Mouse (Mus musculus): ENCODE measurements around the gene Ednra. TPM values are rescaled to one million over a fixed set of nuclear protein-coding genes. Genes with fewer than 3 reads are reported as not detected.
A peak's percentile ranks its signal among the peaks of the same experiment; 100 is the strongest.

Gene Ednra
- total RNA-seq, 2 experiments from 2014 or later = 1.7 to 1.9 TPM

GRCm38 (mm10) chr8:77659534-77660080 is 64.7 kb downstream of the Ednra start:
- DNase-seq = no peak
- intact Hi-C loops (cut with DNase I) = no loop called here

- intact Hi-C loops (cut with DNase I) = no loop called here
- no peak for DNase-seq
Observed at GRCm38 (mm10) chr8:77658356-77658755, 65.9 kb downstream of the Ednra start.

- intact Hi-C loops (cut with DNase I) = no loop called here
- DNase-seq = no peak
Observed at GRCm38 (mm10) chr8:77650646-77651190, 73.5 kb downstream of the Ednra start.

DNA sequence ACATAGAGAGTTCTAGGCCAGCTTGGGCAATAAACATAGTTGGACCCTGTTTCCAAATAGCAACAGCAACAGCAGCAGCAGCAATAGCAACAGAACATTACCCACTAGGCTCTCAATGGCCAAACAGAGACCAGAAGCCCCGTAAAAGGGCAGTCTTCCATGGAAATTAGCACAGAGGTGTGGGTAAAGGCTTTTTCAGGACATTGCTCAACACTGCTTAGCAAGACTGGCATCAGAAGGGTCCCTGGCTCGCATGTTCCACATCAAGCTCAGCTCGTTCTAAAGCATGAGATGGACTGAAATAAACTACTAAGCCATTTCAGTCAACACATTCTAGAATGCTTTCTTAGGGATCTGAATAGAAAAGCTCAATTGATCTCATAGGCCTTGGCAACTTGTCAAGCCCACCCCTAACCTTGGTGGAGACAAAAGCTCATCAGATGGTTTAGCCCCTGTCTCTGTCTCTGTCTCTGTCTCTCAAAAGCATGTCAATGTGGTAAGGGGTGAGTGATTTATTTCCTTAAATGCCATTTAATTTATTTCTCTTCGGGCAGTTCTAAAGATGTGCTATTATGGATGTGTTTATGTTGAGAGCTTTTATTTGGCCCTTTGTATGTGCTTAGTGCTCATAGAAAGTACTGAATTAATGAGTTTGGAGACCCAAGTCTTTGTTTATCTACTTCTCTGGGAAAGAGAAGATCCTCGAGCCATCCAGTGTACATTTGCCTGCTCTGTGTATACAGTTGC is 84.0 kb downstream of the Ednra start:
- intact Hi-C loops (cut with DNase I) = no loop called here
- DNase-seq = no peak

DNA sequence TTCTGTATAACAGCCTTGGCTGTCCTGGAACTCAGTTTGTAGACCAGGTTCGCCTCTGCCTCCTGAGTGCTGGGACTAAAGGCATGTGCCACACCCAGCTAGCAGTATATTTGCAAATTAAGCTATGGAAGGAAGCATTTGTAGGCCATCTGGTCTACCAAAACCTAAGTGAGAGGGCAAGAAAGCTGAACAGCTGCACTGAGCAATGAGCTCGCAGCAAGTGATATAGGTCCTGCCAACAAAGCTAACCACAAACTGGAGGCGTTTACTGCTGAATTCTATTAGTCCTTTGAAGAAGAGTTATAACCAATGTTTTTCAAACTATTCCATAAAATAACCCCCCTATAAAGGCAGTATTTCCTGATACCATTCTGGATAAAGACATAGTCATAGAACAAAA is 86.7 kb downstream of the Ednra start:
- no peak for DNase-seq
- intact Hi-C loops (cut with DNase I) = no loop called here

DNA sequence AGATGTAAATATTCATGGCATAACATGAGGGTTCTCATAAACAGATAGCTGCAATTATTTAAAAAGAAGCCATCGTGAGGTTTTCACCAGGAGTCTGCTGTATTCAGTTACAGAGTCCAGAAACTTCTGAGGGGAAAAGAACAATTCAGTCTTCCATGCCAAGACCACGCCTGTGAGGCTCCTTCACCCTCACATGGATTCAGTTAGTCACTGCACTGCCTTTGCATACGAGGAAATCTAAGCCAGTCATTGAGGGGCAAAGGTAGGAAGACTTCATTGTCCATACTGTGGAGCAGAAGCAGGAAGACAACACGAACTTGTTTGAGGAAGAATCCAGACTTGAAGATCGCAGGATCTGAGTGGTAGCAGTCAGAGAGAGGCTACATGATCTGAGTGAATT is 90.2 kb downstream of the Ednra start:
- intact Hi-C loops (cut with DNase I) = no loop called here
- DNase-seq = no peak

- DNase-seq = no peak
- intact Hi-C loops (cut with DNase I) = no loop called here
Observed at GRCm38 (mm10) chr8:77633211-77633610, 91.1 kb downstream of the Ednra start.

- intact Hi-C loops (cut with DNase I) = loop anchor here (1.0 kb wide), 1 partner anchor 374 kb away; no protein-coding TSS in a partner anchor
- DNase-seq = no peak
Observed at GRCm38 (mm10) chr8:77630691-77631090, 93.6 kb downstream of the Ednra start.

GRCm38 (mm10) chr8:77629858-77630537 is 94.3 kb downstream of the Ednra start:
- DNase-seq = peak; percentile 62 to 63
- intact Hi-C loops (cut with DNase I) = loop anchor here (1.0 kb wide), 1 partner anchor 374 kb away; no protein-coding TSS in a partner anchor

DNA sequence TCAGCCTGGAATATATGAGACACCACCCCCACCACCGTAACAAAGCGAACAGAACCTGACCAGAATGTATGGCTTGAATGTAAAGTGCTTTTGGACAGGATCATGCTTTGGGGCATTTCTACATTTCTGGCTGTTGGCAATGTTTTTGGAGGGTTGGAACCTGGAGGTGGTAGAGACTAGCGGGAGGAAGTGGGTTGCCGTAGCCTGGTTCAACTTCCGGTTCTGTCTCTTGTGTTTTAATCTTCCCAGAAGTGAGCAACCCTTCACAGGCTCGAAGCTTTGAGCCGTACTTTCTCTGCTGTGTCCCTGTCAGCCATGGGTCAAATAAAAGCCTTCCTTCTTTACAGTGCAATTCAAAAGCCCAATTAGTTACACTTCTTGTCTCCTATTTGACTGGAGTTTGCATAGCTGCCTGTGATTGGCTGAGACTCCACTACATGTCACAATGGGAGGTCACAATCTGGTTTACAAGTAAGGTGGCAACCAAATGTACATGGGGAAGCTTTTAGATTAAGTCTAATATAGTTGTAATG is 100.5 kb downstream of the Ednra start:
- intact Hi-C loops (cut with DNase I) = no loop called here
- no peak for DNase-seq

DNA sequence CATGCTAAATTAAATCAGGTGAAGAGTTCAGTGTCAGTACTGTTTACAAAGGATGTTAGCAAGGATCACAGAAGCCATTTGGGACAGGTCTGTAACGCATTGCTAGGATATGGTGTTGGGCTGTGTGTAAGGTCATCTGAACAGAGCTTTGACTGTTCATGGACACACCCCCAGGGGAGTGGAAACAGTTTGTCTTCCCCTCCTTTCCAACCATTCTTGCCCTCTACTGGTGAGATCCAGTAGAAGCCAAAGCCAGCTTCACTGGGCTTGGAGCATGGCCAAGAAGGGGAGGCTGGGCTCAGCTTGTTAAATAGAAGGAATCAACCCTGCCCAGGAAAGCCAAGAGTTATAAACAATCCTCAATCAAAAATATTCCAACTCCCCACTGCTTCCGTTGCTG is 106.3 kb downstream of the Ednra start:
- intact Hi-C loops (cut with DNase I) = no loop called here
- peak in 1 of 2 experiments; percentile 21 for DNase-seq

Other genes starting within 250 kb of the Ednra start
- 10 to 100 TPM; 48.3 to 52.2 TPM for gene Arhgap10, start 206.5 kb downstream of the Ednra start, total RNA-seq (2021)
- gene Prmt9, start 175.1 kb downstream of the Ednra start, total RNA-seq (2021) = 1 to 10 TPM; 7.4 to 8.5 TPM
- gene Tmem184c, start 113.8 kb downstream of the Ednra start, total RNA-seq (2021) = 1 to 10 TPM; 9.1 to 9.2 TPM

Data from gastrocnemius, postnatal 36 days (tissue).